Mouse (Mus musculus): ENCODE measurements at regions not wholly inside any gene's neighbourhood (a gene's known extent, or its start where the extent isn't known, plus 50 kb on each side); places are given as distances from the start of the nearest gene placed in this dataset.

DNA sequence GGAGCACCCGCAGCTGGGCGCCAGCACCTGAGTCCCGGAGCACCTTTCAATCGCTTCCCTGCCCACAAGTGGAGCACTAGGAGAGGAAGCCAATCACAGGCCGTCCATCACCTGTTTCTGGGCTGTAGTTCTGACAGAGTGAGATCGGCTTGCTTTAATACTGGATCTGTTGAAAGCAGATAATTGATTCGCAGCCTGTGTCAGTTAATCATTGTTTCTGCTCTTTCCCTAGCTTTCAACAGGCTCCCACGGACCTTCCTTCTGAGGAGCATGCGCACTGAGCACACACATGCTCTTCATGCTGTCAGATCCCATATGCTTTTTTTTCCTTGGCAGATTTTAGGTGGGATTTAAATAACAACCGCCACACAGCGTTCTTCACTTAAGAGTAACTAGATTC is 132.3 kb upstream of the Mpp6 start:
- TF ChIP-seq CTCF (IDR thresholded peaks at IDR 0.05; ENCODE audit: borderline replicate concordance, insufficient read depth, low read depth, low read length) (no peak), POLR2A (IDR thresholded peaks at IDR 0.05; ENCODE audit: borderline replicate concordance, insufficient read depth, low read length) (no peak)
